Mouse (Mus musculus) brain, embryonic 14.5 days (tissue): ENCODE results near the gene Fbxo42.

ENCODE experiments used
- CTCF ChIP-seq: fragments of 200-500 bp; IDR thresholded peaks from 2 replicates; pipeline ENCODE4 v1.5.1; 2012; ENCODE audit warnings: inconsistent platforms, mild to moderate bottlenecking, moderate library complexity, borderline replicate concordance; ENCODE audit not compliant: insufficient read depth, insufficient read length; ENCODE audit errors: extremely low read depth
- POLR2A ChIP-seq: fragments of 200-500 bp; IDR thresholded peaks from 2 replicates; pipeline ENCODE4 v1.6.1; 2012; ENCODE audit warnings: mild to moderate bottlenecking, inconsistent platforms, borderline replicate concordance; ENCODE audit not compliant: poor library complexity, insufficient read depth, insufficient read length, severe bottlenecking; ENCODE audit errors: extremely low read depth

DNA sequence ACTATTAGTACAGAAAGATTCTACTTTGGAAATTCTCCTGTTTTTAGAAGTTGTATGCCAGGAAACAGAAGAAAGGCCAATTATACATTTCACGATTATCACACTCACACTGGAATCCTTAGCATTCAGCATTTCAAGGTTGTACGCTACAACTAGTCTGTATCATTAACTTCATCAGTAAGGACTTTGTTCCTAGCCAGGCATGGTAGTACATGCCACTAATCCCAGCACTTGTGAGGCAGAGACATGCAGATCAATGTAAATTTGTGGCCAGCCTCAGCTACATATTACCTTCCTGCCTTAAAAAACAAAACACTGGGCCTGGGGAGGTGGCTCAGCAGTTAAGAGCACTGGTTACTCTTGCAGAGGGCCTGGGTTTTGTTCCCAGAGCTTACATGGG, 10.9 kb downstream of the Fbxo42 start:
- TF ChIP-seq CTCF (no peak), POLR2A (no peak)
